Mouse (Mus musculus) adrenal gland, postnatal 10 days (tissue): Measurements from ENCODE around the gene Dbp. TPM values are rescaled to one million over a fixed set of nuclear protein-coding genes. Genes with fewer than 3 reads are reported as not detected.
"Not testable (repeated sequence)": the region's sequence is repeated elsewhere in the genome, so short reads cannot be mapped to it uniquely, and the experiment has no call there.

ENCODE experiments used
- DNase-seq: peaks from one replicate; pipeline ENCODE4 v3.0.0; 2021; ENCODE audit warnings: mixed read lengths
- long read RNA-seq, 2 experiments: library from polyadenylated mRNA; stranded (forward); transcript quantifications; one replicate each; pipeline ENCODE4 v2.0.0; 2021
- total RNA-seq, 2 experiments: library from RNA; stranded (reverse); gene quantifications; 2 replicates each; pipeline ENCODE4 v1.2.3; 2021

Dbp gene
- 10 to 100 TPM; 21.4 to 62.3 TPM for total RNA-seq
- long read RNA-seq, experiment 1, transcript Dbp-201 (4 exons, 1,837 nt): major isoform, 35 of 47 reads
- long read RNA-seq, experiment 1, transcript Dbp-204 (3 exons, 1,156 nt): minor isoform, 5 of 47 reads
- long read RNA-seq, experiment 1, partial matches to known transcripts: 4 of 47 reads
- long read RNA-seq, experiment 1, other reads (novel, unspliced or antisense): 2 of 47 reads
- long read RNA-seq, experiment 2, transcript Dbp-201 (4 exons, 1,837 nt): major isoform, 35 of 46 reads
- long read RNA-seq, experiment 2, partial matches to known transcripts: 4 of 46 reads
- long read RNA-seq, experiment 2, other reads (novel, unspliced or antisense): 2 of 46 reads

GRCm38 (mm10) chr7:45704730-45705442 is at the start of gene Dbp:
Dbp (plus strand) TSS chr7:45705088.
- peak; percentile 98 for DNase-seq

DNA sequence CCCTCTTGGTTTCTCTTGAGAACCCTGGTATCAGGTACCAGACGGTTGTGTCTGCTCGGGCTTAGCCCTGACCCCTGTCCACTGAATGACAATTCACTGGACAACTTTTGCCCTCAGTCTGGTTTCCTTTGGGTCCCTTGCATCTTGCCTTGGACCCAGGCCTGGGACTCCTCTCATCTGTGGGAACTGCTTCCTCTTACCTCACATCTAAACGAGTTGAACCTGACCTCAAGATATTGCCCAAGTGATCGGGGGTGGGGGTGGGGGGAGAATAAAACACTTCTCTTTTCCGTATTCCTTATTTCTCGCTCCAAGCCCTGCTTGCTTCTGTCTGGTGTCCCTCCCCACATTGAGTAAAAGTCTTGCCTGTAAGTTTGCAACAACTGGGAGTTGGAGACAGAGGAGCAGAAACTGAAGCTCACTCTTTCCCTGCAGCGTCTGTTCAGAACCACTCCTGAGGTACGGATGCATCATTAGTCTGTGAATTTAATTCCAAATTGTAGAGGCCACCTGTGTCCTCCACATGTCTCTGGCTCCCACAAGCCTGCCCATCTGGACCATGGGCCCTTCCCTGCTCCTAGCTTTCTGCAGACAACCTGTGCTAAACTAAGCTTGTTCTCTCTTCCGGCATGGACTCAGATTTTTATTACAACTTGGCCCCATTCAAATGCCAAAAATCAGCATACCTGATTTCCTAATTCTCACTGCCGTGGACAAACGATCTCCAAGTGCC is 44.0 kb upstream of the Dbp start:
- DNase-seq: no peak

DNA sequence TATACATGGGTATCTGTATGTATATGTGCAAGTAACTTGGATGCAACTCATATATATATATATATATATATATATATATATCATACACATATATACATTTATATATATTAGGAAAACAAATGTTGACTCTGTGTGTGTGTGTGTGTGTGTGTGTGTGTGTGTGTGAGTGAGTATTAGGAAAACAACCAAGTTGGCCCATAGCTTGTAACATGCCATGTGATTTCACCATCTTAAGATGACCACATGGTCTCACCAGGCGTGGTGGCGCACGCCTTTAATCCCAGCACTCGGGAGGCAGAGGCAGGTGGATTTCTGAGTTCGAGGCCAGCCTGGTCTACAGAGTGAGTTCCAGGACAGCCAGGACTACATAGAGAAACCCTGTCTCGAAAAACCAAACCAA is 43.2 kb upstream of the Dbp start:
- not testable (repeated sequence) for DNase-seq

DNA sequence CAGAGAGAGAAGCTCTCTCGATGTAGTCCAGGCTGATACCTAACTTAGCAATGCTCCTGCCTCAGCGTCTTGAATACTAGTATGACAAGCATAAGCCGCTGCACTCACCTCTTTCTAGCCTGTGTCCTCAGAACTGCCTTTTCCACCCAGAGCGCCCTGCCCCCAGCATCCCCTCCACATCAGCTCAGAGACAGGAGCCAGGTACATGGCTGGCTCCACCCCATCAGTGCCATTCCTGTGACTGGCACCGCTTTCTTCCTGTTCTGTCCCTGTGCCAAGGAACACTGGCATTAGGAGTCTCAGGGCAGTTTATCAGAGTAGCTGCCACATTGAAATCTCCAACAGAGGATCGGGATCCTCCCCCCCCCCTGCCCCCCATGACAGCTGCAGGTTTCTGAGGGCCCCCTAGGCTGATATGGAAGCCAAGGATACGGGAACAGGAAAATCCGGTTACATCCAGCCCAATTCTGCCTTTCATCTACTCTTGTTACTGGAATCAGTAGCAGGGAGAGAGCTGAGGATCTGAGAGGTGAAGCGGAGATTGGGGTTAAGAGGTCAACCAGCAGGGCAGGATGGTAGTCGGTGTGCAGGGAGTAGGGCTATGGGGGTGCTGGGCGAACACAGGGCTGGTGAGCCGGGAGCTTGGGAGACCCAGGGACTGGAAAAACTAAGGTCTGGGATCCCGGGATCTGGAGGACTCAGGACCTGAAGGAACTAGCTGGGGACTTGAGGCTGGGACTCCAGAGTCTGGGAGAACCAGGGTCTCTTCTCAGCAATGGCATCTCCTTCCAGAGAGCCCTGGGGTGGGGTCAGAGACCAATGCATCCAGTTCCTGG is 39.4 kb upstream of the Dbp start:
- DNase-seq: no peak

GRCm38 (mm10) chr7:45666161-45666560 is 38.7 kb upstream of the Dbp start, which contains the start of gene Fut2:
Fut2 (minus strand) TSS chr7:45666394.
- DNase-seq: no peak

GRCm38 (mm10) chr7:45667761-45668160 is 37.1 kb upstream of the Dbp start:
- DNase-seq: no peak

GRCm38 (mm10) chr7:45668921-45669320 is 36.0 kb upstream of the Dbp start:
- no peak for DNase-seq

- DNase-seq: no peak
These were observed 27.1 kb upstream of the Dbp start for GRCm38 (mm10) chr7:45677627-45678295.

DNA sequence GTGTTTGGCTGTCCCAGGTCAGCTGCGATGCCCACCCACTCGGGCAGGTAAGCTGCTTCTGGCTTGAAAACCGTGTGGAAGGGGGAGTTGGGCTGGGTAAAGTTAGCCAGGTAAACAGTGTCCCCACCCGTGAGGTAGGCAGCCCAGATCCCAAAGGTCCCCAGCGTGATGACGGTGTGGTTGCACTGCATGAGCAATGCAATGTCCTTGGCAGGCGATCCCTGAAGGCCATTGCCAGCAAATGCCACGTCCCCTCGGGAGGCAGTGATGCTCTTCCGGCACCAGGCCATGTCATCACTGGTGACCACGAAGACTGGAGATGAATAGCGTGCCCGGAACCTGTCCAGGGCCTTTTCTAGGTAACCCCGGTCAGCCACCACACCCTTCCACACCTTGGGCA is 26.4 kb upstream of the Dbp start:
- peak; percentile 59 for DNase-seq

GRCm38 (mm10) chr7:45679966-45680621 is 24.8 kb upstream of the Dbp start:
- DNase-seq: peak; percentile 66

DNA sequence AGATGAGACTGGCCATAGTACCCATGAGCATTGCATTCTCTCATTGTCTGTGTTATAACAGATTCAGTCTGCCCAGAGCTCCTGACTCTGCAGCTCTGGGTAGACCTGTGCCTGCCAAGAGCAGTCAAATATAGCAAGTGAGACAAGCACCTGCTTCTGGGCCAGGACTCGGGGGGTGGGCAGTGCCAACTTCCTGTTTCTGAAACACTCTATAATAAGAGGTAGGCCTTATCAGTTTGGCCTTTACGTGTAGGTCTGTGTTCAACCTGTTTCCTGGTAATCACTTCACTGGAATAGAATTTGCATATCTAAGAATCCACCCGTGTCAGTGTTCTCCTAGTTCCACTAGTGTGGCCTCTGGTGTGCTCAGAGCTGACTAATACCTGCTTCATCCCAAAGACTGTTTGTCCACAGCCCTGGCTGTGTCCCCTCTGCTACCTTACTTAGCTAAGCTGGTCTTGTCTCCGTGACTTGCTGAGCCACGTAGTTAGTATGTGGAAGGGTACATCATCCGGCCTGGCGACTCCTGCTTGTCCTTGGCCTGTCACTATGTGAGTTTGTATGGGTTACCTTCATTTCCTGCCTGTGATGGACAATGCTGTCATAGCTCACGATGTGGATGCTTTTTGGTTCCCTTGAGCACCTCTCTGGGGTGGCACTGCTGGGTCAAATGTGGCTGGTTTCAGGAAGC is 23.7 kb upstream of the Dbp start:
- DNase-seq: no peak

GRCm38 (mm10) chr7:45682144-45683126 is 22.5 kb upstream of the Dbp start:
- peak; percentile 92 for DNase-seq

DNA sequence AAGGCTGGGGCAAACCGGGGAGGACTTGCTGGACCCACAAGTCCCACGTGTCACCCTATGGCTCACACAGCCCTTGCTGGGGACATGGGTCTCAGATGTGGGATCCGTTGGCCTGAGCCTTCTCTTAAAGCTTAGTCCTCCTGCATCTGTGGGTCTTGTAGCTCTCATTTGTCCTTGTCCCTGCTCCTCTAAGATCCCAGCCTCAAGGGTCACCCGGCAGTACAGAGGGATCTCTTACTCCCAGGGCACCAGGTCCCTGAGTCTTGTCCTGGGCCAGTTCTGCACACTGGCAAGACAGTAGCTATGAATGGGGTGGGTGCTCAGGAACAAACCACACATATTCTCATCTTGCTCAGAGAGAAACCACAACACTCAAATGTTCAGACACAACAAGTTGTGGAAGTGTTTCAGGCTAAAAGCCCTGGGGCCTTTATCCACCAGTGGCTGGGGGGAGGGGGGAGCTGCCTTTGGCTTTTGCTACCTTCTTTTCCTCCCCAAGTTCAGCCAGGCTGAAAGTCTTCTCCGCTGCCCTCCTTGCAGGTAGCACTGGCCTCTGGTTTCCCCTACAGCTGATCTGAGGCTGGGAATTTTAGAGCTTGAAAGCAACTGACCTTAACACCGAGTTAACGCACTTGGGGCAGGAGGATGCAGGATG is 21.4 kb upstream of the Dbp start, which contains the start of gene Ntn5:
Gene Ntn5 (plus strand): TSS at position 627 of the 655 bp plus-strand sequence.
- no peak for DNase-seq

- DNase-seq: no peak
These were observed 19.1 kb upstream of the Dbp start for GRCm38 (mm10) chr7:45685811-45686210.

GRCm38 (mm10) chr7:45686841-45687240 is 18.0 kb upstream of the Dbp start:
- DNase-seq: peak; percentile 4

DNA sequence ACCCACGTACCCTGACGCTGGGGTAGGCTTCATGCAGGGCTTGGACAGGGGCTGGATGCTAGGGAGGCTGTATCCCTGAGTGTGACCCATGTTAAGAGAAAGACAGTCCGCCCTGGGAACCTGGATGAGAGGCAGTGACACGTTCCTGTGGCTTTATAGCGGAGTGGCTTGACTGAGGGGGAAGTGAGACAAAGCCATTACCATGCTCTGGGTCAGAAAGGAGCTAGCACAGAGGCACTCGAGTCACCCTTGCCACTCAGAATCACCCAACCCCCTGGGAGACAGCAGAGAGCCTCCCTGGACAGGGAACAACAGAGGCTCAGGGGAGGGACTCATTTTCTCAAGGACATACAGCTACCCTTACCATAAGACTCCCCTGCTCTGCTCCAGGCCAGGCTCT is 15.8 kb upstream of the Dbp start:
- no peak for DNase-seq

DNA sequence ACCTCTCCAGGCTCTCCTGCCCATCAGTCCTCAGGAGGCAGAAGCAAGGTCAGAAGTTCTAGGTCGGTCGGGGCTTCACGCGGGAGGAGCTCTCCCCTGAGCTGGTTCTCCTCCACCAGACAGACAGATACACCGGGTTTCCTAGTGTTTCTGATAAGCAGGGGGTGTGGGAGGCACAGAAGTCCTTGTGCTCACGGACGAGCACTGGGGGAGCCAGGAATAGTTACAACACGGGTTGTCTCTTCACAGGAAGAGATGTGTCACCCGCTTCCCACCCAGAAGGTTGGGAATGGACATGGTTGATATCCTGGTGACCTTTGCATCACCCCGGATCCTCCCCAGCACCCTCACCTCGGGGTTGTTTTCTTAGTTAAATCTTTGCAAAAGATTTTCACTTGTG is 15.1 kb upstream of the Dbp start:
- DNase-seq: peak; percentile 15

DNA sequence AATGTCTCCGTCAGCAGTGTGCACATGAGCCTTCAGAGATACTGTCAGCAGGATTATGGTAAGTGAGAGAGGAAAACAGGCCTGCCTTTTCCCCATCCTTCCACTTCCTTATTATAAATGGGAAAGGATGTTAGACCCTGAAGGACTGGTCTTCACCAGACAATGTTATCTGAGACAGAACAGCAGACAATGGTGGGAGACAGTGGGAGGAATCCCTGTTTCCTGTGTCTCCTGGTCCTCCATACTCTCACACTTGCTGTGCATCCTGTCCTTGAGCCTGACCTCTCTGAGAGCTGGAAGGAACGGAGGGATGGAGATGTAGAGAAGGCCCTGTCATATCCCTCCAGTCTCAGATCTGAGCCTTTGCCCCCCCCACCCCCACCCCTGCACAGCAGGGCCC is 12.5 kb upstream of the Dbp start:
- no peak for DNase-seq
